Mouse (Mus musculus) C2C12 (cell line): ENCODE results near the gene Megf6. TPM values are rescaled to one million over a fixed set of nuclear protein-coding genes. Genes with fewer than 3 reads are reported as not detected.
A peak's percentile ranks its signal among the peaks of the same experiment; 100 is the strongest.

Experiments used
- H3K27me3 ChIP-seq: one replicate; pipeline ENCODE4 v1.6.1; 2011; ENCODE audit not compliant: control insufficient read depth, insufficient read depth, insufficient read length
- H3K36me3 ChIP-seq: one replicate; pipeline ENCODE4 v1.6.1; 2011; ENCODE audit not compliant: control insufficient read depth, insufficient read depth
- H3K4me3 ChIP-seq: one replicate; pipeline ENCODE4 v1.5.1; 2011; ENCODE audit warnings: mild to moderate bottlenecking, control low read depth; ENCODE audit not compliant: poor library complexity, insufficient read depth, severe bottlenecking
- H3K79me2 ChIP-seq: one replicate; pipeline ENCODE4 v1.6.1; 2011; ENCODE audit not compliant: control insufficient read depth, insufficient read depth
- H3K79me3 ChIP-seq: one replicate; pipeline ENCODE4 v1.6.1; 2011; ENCODE audit warnings: low read depth, control low read depth
- H3ac ChIP-seq: one replicate; pipeline ENCODE3; 2011; ENCODE audit warnings: low read depth; ENCODE audit not compliant: control insufficient read depth, insufficient read length
- CEBPB ChIP-seq: IDR thresholded peaks from one replicate; pipeline ENCODE4 v1.6.1; 2011; ENCODE audit warnings: low read depth, mild to moderate bottlenecking, control low read depth, moderate library complexity
- CTCF ChIP-seq: IDR thresholded peaks from one replicate; pipeline ENCODE4 v1.5.1; 2011; ENCODE audit not compliant: control insufficient read depth, insufficient read depth, insufficient read length
- FOSL1 ChIP-seq: IDR thresholded peaks from one replicate; pipeline ENCODE4 v1.8.0; 2011; ENCODE audit warnings: mild to moderate bottlenecking, low read length; ENCODE audit not compliant: poor library complexity, insufficient read depth, severe bottlenecking
- MAX ChIP-seq: IDR thresholded peaks from one replicate; pipeline ENCODE4 v1.6.1; 2011; ENCODE audit warnings: mild to moderate bottlenecking, control low read depth
- MYOD1 ChIP-seq: IDR thresholded peaks from one replicate; pipeline ENCODE4 v1.6.1; 2011; ENCODE audit warnings: low read depth; ENCODE audit not compliant: control insufficient read depth, insufficient read length
- MYOG ChIP-seq: IDR thresholded peaks from one replicate; pipeline ENCODE4 v1.6.1; 2011; ENCODE audit not compliant: control insufficient read depth, insufficient read length; ENCODE audit errors: extremely low read depth
- USF1 ChIP-seq: IDR thresholded peaks from one replicate; pipeline ENCODE4 v1.6.1; 2011; ENCODE audit warnings: low read depth, mild to moderate bottlenecking, control low read depth, moderate library complexity
- polyA plus RNA-seq: library from polyadenylated mRNA; unstranded; fragments of >200 nt; fragmentation: generic; extraction: Trizol; gene quantifications from one replicate; pipeline ENCODE4 v1.2.1, GENCODE M21; 2012; ENCODE audit warnings: missing spikeins

The Megf6 gene
- polyA plus RNA-seq, 1 experiment, result 0.08 TPM

GRCm38 (mm10) chr4:154129950-154130349 is 40.6 kb upstream of the Megf6 start:
- H3K27me3 ChIP-seq, result peaks cover 25% of the 10 kb centered on the region
- no peak for TF ChIP-seq CTCF
- no peak for TF ChIP-seq FOSL1
- no peak for TF ChIP-seq CEBPB
- TF ChIP-seq MAX, result no peak
- TF ChIP-seq USF1, result no peak
- H3K79me2 ChIP-seq, result no peaks in the 10 kb centered on the region
- H3K4me3 ChIP-seq, result no peak overlapping the region
- H3K36me3 ChIP-seq, result no peaks in the 10 kb centered on the region
- no peaks in the 10 kb centered on the region for H3K79me3 ChIP-seq
- no peak overlapping the region for H3ac ChIP-seq

GRCm38 (mm10) chr4:154131894-154132293 is 38.6 kb upstream of the Megf6 start:
- H3K79me3 ChIP-seq, result no peaks in the 10 kb centered on the region
- no peaks in the 10 kb centered on the region for H3K79me2 ChIP-seq
- H3K27me3 ChIP-seq, result peaks cover 31% of the 10 kb centered on the region
- no peak overlapping the region for H3ac ChIP-seq
- no peaks in the 10 kb centered on the region for H3K36me3 ChIP-seq
- TF ChIP-seq MYOD1 (no peak), MAX (no peak), CTCF (no peak), USF1 (no peak), MYOG (no peak), CEBPB (no peak), FOSL1 (no peak)
- no peak overlapping the region for H3K4me3 ChIP-seq

- TF ChIP-seq MAX, result no peak
- TF ChIP-seq CEBPB, result no peak
- TF ChIP-seq USF1, result no peak
- TF ChIP-seq MYOG, result no peak
- no peak for TF ChIP-seq FOSL1
- no peak for TF ChIP-seq MYOD1
- TF ChIP-seq CTCF, result no peak
- no peak overlapping the region for H3K4me3 ChIP-seq
- H3K36me3 ChIP-seq, result no peaks in the 10 kb centered on the region
- no peak overlapping the region for H3ac ChIP-seq
- H3K27me3 ChIP-seq, result peaks cover 53% of the 10 kb centered on the region
- H3K79me2 ChIP-seq, result no peaks in the 10 kb centered on the region
- H3K79me3 ChIP-seq, result no peaks in the 10 kb centered on the region
Observed at GRCm38 (mm10) chr4:154134803-154135202, 35.7 kb upstream of the Megf6 start.

- TF ChIP-seq CTCF (no peak), USF1 (no peak), FOSL1 (no peak), CEBPB (no peak), MYOD1 (no peak), MYOG (no peak), MAX (no peak)
Observed at GRCm38 (mm10) chr4:154137139-154137538, 33.4 kb upstream of the Megf6 start.

GRCm38 (mm10) chr4:154139671-154140181 is 30.8 kb upstream of the Megf6 start:
- Histone ChIP-seq H3K36me3 (no peaks in the 10 kb centered on the region), H3K79me2 (peaks cover 19% of the 10 kb centered on the region), H3ac (peak overlapping the region; percentile 8), H3K79me3 (peaks cover 2% of the 10 kb centered on the region), H3K4me3 (no peak overlapping the region), H3K27me3 (peaks cover 50% of the 10 kb centered on the region)
- TF ChIP-seq CEBPB, result no peak
- TF ChIP-seq MYOG, result no peak
- TF ChIP-seq FOSL1, result no peak
- no peak for TF ChIP-seq USF1
- TF ChIP-seq MAX, result no peak
- no peak for TF ChIP-seq CTCF
- TF ChIP-seq MYOD1, result no peak

More at GRCm38 (mm10) chr4:154137139-154137538, 33.4 kb upstream of the Megf6 start:
- H3K36me3 ChIP-seq, result no peaks in the 10 kb centered on the region
- no peak overlapping the region for H3K4me3 ChIP-seq
- H3ac ChIP-seq, result no peak overlapping the region
- H3K79me3 ChIP-seq, result no peaks in the 10 kb centered on the region
- peaks cover 63% of the 10 kb centered on the region for H3K27me3 ChIP-seq
- H3K79me2 ChIP-seq, result no peaks in the 10 kb centered on the region

GRCm38 (mm10) chr4:154140182-154140212 is 30.5 kb upstream of the Megf6 start, which contains the start of gene Trp73:
Gene Trp73 (minus strand): TSS chr4:154140208.
- no peak for TF ChIP-seq FOSL1
- TF ChIP-seq MYOG, result no peak
- no peak for TF ChIP-seq CTCF
- TF ChIP-seq MYOD1, result no peak
- TF ChIP-seq USF1, result no peak
- no peak for TF ChIP-seq CEBPB
- no peak for TF ChIP-seq MAX
- peaks cover 19% of the 10 kb centered on the region for H3K79me2 ChIP-seq
- H3K4me3 ChIP-seq, result no peak within 1 kb of the TSS
- no peaks in the 10 kb centered on the region for H3K36me3 ChIP-seq
- H3K79me3 ChIP-seq, result peaks cover 2% of the 10 kb centered on the region
- H3K27me3 ChIP-seq, result peaks cover 48% of the 10 kb centered on the region
- peak within 1 kb of the TSS; percentile 8 for H3ac ChIP-seq
